Mouse (Mus musculus): ENCODE data around the gene Gemin5.

Gemin5 gene

DNA sequence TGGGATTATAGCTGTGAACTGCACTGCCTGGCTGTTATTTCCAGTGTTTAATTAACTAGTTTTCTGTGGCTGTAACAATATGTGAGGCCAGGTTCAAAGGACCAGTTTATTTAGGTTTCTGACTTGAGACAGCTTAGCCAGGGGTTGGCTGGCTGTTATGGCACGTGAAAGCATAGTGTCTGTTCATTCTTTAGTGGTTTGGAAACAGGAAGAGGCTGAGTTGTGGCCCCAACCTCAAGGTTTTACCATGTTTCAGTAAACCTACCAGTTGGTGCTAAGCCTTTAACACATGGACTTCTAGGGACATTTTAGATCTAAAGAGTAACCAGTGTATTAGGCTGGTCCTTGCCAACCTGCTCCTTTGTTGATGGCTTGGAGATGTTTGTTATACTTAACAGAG is 51.8 kb downstream of the Gemin5 start:
- DNase-seq (ENCODE audit: low spot score in 2 of 2): no peak

DNA sequence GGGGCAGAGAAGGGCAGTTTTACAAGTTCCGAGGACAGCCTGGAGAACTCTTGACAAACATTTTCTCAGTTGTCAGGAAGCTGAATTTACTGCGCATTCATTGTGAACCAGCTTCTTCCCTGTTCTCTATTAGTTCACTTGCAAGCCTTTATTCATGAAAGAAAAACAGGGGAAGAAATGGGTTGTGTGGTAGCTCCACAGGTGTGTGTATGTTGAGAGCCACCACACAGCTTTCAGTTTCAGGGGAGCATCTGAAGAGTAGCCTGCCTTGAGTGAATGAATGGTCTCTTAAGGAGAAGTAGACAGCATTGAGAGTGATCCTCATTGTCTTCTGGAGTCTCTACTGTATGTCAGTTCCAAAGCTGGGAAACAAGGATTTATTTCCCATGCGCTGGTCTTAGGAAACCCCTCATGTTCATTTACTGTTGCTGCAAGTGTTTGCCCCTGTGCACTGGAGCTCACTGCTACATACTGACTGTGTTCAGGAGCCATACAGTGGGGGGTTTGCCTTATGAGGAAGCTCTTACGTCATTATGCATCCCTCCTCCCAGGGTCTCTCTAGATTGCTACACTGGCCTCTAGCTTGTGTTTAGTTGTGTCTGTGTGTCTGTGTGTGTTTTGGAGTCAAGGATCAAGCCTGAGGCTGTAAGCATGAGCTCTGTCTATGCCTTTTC is 60.5 kb downstream of the Gemin5 start:
- no peak for DNase-seq (ENCODE audit: low spot score in 2 of 2)

DNA sequence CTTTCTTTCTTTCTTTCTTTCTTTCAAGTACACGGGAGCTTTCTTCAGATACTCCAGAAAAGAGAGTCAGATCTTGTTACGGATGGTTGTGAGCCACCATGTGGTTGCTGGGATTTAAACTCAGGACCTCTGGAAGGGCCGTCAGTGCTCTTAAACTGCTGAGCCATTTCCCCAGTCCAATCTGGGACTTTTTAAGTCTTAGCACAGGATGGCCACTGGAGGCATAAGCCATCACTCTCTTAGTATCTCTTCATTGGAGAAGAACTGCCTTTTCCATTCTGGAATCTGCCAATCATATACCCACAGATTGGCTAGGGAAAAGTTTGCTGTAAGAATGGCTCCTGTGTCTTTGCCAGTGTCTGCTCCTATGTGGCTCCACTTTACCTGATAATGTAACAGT is 61.3 kb downstream of the Gemin5 start:
- no peak for DNase-seq (ENCODE audit: low spot score in 2 of 2)

DNA sequence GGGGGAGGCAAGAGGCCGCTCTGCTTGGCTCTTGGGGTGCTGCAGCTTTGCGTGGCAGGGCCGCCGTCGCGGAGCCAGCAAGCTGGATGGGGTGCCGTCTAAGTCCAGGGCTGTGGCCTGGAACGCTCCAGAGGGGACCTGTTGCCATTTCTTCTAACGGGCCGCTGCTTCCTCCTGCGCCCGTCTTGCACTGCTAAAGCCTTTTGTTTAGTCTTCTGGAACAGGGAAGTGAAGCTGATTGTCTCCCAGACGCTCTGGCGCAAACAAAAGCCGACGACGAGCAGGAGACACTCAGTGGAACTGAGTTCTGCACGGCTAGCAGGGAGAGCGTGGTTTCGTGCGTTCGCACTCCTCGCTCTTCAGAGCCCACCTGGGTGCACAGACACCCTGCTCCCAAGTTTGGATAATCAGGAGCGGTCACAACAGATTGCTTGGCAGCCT is 64.0 kb downstream of the Gemin5 start:
- DNase-seq (ENCODE audit: low spot score in 2 of 2): peak in 1 of 2 experiments; percentile 48

DNA sequence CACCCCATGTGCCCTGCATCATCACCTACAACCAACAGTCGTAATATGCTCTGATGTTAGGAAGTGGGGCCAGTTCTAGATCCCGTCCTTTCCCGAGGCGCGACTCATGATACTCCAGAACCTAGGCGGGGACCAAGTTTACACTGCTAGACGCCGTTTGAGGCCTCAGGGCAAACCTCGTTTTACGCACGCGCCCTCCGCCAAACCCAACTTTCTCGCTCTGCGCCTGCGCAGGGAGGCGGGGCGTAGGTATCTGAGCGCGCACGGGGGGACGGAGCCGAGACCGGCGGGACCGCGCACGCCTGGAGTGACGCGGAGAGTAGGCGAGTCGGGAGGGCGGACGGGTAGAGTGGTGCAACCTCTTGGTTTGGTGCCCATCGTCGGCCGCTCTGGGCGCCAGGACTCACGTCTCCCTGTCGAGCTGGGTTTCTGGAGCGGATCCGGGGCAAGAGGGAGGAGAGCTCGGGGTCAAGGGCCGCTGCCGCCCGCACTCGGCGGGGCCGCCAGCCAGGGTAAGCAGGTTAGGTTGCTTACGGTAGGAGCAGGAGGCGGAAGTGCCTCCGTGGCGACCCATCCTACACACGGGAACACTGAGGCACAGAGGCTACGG is 64.5 kb downstream of the Gemin5 start, which contains the start of gene Cnot8:
Gene Cnot8, plus strand, starts transcription at position 457 of the 610 bp plus-strand sequence.
- peak; percentile 99 for DNase-seq (ENCODE audit: low spot score in 2 of 2)

DNA sequence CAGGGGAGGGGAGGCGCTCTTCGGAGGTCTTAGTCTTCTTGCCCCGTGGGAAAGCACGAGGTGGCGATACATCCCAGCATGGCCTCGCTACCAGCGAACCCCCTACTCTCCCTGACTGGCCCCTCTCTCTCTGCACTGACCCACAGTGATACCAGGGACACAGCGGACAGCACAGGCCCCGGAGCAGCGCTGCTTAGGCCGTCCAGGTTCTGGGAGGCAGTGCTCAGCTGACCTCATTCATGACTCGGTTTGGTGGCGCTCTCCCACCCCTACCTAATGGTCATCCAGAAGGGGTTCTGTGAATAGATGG is 65.0 kb downstream of the Gemin5 start:
- peak; percentile 53 to 70 for DNase-seq (ENCODE audit: low spot score in 2 of 2)

DNA sequence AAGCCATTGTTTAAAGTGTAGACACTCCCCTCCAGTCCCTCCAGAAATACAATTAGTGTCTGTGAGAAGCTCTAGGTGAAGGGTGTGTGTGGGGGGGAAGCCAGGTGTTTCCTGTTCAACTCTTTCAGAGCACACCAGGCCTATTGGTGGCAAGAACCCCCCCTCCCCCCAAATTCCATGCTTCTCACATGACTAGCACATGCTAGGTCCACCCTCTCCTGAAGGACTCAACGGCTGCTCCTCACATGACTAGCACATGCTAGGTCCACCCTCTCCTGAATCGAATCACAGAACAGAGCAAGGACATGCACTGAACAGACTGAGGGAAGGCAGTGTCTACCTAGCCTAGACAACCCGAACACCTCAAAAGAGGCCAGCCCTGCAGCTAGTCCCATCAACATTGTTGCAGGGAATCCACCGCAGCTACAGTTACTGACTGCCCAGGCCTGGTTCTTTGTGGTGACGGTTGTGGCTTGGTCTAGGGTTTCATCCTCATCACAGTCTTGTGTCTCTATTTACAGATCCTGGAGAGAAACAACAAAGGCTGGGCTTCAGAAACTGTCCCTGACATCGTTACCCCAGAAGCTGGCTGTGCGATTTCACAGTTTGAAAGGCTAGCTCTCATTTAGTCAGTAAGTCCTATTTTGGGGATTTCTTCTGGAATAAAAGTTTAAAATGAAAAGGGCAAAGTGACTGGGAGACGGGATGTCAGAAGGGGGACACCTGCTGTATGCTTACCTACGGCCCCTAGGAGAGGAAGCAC is 65.6 kb downstream of the Gemin5 start:
- DNase-seq (ENCODE audit: low spot score in 2 of 2): peak; percentile 71 to 82

DNA sequence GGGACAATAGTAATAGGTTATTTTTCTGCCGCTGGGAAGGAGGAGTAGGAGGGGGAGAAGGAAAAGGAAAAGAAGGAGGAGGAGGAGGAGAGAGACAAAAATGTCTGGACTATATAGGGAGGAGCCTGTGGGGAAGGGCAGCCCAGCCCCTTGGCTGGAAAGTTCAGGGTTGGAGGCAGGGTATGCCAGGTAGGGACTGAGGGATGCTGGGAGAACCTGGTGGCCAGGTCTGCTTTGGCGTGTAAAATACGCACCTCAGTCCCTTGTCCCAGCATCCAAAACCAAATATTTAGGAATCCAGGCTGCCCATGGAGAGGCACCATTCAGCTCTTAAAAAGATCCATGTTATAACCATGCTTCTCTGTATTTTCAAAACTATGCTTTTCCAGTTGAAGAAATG is 66.2 kb downstream of the Gemin5 start:
- DNase-seq (ENCODE audit: low spot score in 2 of 2): peak in 1 of 2 experiments; percentile 46

DNA sequence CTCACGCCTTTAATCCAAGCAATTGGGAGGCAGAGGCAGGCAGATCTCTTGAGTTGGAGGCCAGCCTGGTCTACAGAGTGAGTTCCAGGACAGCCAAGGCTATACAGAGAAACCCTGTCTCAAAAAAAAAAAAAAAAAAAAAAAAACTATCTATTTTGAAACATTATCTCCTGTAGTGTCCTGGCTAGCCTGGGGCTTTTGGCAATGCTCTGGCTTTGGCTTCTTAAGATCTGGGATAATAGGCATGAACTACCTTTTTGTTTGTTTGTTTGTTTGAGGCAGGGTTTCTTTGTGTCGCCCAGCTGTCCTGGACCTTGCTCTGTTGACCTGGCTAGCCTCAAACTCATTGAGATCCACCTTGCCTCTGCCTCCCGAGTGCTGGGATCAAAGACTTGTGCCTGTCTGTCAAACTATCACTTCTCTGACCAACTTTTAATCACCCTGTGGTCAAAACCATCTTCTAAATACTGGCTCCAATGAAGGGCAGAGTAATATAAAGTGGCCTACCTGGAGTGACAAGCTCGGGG is 67.1 kb downstream of the Gemin5 start:
- no peak for DNase-seq (ENCODE audit: low spot score in 2 of 2)

DNA sequence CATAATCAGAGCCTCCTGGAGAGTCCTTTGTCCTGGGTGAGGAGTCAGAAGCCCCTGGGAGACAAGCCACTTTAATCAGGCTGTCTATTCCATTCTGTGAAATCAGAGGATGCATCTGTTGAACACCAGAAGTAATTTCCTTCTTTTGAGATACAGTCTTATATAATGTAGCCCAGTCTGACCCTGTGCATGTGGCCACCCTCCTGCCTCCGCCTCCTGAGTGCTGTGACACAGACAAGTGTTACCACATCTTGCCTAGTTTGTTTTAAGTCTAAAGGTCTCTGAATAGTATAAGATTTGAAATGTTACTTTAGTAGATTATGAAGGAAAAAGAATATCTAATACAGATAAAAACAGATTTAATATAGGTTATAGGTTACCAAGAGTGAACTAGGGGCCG is 68.3 kb downstream of the Gemin5 start:
- no peak for DNase-seq (ENCODE audit: low spot score in 2 of 2)

DNA sequence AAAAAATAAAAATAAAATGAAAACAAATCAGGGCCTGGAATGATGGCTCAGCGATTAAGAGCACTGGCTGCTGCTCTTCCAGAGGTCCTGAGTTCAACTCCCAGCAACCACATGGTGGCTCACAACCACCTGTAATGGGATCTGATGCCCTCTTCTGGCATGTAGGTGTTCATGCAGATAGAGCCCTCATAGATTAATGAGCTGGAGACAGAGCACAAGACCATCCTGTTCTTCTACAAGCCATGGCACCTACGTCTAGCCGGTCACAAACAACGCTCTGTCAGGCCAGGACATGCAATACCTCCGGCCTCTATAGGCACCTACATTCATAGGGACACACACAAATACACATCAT is 70.0 kb downstream of the Gemin5 start:
- DNase-seq (ENCODE audit: low spot score in 2 of 2): peak; percentile 18 to 34

DNA sequence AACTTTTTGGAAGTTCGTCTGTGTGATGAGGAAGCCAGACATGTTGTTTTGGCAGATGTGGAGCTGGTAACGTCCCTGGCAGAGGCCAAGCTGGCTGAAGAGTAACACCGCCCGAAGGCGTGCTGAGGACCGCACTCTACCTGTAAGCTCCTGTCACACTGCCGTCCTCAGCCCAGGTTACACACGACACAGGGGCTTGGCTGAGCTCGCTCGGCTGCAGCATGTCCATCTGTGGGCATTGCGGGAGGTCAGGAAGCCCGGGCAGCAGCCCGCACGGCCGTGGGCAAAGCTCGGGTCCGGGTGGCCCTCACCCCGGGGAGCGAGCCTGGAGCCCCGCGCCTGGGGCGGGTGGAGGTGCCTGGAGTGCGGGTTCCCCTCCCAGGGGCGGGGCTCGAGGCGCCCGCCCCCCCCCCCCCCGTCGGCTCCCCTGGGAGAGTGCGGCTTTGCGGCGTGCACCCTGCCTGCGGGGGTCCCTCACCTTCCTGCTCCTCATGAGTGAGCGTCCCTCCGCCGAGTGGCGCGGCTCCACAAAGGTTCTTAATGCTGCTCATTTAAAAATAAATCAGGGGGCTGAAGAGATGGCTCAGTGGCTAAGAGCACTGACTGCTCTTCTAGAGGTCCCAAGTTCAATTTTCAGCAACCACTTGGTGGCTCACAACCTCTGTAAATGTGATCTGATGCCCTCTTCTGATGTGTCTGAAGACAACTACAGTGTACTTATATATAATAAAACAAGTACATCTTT is 70.5 kb downstream of the Gemin5 start:
- DNase-seq (ENCODE audit: low spot score in 2 of 2): peak; percentile 27 to 33

DNA sequence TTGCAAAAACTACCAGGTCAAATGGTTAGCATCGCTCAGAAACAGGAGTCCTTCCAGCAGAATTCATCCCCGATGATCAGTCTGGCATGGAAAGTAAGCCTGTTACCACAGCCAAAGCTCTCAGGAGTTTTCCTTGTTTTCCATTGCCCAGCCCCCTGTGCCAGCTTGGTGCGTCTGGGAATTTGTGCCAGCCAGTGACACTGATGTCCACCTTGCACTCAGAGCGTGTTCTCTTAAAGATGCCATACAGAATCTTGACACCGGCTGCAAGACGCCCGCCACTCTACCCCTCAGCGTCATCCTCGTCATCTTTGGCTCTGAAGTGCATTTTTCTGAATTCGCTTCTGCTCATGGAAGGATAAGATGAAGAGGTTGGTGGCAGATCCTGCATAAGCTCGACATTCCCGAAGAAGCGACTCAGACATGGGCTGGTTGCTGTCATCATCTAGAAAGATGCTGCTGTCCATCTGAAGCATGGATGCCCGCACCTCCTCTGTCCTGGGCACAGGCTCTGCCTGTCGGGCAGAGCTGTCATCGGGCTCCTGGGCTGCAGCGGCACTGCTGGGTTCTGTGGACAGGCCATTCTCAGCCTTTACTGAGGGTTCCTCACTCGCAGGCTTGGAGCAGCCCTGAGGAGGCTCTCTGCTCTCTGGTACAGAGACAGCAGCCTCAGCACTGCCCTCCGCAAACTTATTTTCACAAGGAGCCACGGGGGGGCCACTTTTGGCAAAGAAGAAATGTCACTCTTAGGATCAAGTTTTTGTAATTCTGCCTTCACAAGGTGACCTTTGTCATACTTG is 71.3 kb downstream of the Gemin5 start:
- DNase-seq (ENCODE audit: low spot score in 2 of 2): peak in 1 of 2 experiments; percentile 22

DNA sequence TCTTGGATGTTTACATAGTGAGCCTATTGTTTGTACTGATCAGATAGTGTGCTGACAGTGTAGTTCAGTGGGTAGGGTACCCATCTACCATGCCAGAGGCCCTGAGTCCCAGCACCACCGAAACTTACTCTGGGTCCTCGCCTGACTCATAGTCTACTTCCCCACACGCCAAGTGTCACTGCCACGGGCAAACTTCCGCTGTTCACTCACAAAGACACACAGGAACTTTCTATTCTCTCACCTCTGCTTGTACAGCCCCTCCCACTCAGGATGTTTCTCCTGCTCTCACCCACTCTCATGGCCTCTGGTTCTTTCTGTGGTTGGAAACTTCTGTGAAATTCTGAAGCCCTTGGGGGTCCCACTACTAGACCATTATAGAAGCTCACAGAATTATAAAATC is 72.2 kb downstream of the Gemin5 start:
- peak; percentile 46 to 57 for DNase-seq (ENCODE audit: low spot score in 2 of 2)

DNA sequence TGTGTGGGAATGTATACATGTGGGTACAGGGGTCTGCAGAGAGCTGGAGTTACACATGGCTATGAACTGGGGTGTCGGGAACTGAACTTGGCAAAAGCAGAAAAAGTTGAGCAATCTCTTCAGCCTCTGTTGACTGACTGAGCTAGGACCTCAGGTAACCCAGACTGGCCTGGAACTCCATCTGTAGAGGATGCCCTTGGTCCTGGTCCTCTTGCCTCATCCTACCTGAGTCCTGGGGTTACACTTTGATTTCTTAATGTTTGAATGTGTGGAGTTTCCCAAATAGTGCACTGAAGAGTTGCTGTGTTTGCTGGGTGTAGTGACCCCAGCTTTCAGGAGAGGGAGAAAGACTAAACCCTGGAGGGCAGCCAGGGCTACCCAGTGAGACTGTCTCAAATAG is 72.8 kb downstream of the Gemin5 start:
- DNase-seq (ENCODE audit: low spot score in 2 of 2): no peak

DNA sequence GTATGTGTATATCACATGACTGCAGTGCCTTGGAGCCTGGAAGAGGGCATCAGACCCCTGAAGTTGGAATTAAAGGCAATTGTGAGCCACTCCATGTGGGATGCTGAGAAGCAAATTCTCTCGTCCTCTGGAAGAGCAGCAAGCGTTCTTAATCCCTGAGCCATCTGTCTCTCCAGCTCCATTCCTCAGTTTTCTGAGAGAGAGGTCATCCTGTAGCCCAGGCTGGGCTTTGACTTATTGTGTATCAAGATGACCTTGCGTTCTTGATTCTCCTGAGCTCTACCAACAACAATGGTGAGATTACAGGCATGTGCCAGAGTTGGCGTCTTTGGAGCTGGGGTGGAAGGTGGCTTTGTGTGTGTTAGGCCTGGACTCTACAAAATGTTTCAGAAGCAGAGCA is 73.6 kb downstream of the Gemin5 start:
- DNase-seq (ENCODE audit: low spot score in 2 of 2): no peak

DNA sequence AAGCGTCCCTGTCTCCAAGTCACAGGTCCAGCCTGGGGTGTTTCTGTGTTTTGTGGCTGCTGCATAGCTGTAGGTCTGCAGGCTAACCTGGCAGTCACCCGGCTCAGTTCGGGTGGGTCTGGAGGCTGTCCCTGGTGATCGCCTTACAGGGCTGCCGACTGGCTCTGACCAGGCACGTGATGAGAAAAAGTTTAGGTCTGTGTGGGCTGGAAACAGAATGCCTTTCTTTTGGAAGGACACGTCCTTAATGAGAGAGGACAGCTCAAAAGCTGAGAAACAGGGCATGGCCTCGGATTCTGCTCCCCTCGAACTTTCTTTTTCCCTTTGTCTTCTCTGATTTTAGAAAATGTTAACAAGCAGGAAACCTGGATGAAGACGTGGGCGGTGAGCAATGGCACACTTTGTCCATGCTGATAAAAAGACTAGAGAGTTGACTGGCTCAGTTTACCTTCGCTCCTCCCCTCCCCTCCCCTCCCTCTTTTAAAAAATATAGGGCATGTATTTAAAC is 75.3 kb downstream of the Gemin5 start, which contains the start of gene Gm12248:
Gene Gm12248, minus strand, starts transcription at position 114 of the 508 bp plus-strand sequence.
- DNase-seq (ENCODE audit: low spot score in 2 of 2): no peak

DNA sequence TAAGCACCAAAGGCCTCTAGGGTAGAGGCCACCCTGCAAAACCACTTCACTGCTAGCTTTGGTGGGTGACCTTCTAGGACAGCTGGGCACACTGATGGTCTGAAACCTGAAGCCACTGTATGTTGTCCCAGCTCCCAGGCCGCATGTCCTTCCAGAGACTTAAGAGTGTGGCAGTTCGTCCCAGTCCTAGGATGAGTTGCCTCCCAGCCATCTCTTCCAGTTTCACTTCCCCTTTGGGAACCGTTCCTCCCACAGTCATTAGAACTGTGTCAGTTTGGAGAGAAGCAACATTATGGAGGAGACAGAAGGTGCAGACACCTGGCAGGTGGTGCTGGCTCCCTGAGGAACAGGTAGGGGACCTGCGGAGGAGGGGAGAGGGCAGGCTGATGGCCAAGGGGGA is 75.8 kb downstream of the Gemin5 start:
- no peak for DNase-seq (ENCODE audit: low spot score in 2 of 2)

DNA sequence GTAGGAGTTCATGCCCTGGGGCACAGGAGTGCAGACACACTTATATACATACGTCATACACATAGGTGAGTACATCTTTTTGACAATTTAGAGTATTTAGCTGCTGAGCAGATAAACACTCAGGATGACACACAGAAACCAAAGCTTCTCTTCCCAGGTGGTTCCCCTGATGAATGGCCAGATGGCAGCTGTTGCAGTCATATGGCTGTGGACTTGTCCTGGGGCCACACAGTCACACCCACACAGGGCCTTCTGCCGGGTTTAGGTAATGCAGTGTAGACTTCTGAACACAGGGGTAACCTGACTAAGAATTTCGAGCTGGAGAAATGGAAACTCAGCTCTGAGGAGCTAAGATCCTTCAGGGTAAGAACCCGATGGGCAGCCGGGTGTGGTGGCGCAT is 86.6 kb downstream of the Gemin5 start:
- DNase-seq (ENCODE audit: low spot score in 2 of 2): no peak

DNA sequence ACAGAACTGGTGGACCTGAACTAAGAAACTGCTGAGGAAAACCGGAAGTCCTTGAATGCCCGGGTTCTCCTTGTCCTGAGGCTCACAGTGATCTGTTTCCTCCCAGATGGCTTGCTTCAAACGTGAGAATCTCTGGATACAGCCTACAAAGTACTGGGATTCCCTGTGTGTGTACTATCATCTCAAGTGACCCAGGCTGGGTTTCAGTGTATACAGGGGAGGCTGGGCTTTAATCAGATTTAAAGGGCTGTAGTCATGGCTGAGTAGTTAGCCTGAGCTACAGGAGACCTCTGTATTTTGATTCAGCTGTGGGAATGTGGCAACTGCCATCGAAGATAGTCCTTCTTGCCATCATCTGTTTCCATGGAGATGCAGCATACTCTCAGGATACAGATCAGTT is 91.1 kb downstream of the Gemin5 start:
- DNase-seq (ENCODE audit: low spot score in 2 of 2): no peak

DNA sequence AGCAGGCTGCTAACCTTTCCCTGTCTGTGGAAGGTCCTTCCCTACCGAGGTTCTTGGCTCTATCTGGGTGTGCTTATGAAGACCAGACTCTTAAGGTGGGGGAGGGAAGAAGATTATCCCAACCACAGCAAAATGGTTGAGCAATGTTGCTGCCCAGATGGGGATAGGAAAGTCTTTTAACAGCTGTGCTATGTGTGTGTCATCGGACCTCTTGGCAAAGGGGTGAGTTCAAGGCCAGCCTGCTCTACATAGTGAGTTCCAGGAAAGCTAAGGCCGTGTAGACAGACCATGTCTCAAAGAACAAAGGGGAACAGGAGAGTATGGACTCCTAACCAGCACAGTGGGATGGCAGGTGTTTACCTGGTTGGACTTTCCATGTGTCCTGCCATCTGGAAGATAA is 95.4 kb downstream of the Gemin5 start:
- no peak for DNase-seq (ENCODE audit: low spot score in 2 of 2)
